Mouse (Mus musculus) embryonic facial prominence, embryonic 11.5 days (tissue): ENCODE results near the gene Clcn6. TPM values are rescaled to one million over a fixed set of nuclear protein-coding genes. Genes with fewer than 3 reads are reported as not detected.

Source experiments
- ATAC-seq: fragments of 200-750 bp; cut with Nextera tagmentation; replicated peaks from 2 replicates; pipeline ENCODE4 v1.8.0; 2017; ENCODE audit warnings: low read depth; ENCODE audit not compliant: insufficient number of reproducible peaks, low FRiP score, low TSS enrichment
- DNase-seq: peaks from one replicate; pipeline ENCODE4 v3.0.0-alpha.2; 2015; ENCODE audit warnings: low spot score
- H3K27ac ChIP-seq: fragments of 300-500 bp; sonication (generic); replicated peaks from 2 replicates; pipeline ENCODE4 v1.5.1; 2014; ENCODE audit warnings: mild to moderate bottlenecking, low read depth, low read length, control low read depth
- H3K27me3 ChIP-seq: fragments of 300-500 bp; sonication (generic); 2 replicates; pipeline ENCODE4 v1.6.1; 2014; ENCODE audit warnings: mild to moderate bottlenecking, low read length, moderate library complexity, mixed read lengths; ENCODE audit not compliant: control insufficient read depth, insufficient read depth
- H3K36me3 ChIP-seq: fragments of 300-500 bp; sonication (generic); replicated peaks from 2 replicates; pipeline ENCODE4 v1.6.1; 2014; ENCODE audit warnings: low read depth, mild to moderate bottlenecking, low read length, moderate library complexity, mixed read lengths; ENCODE audit not compliant: control insufficient read depth, insufficient read depth
- H3K4me1 ChIP-seq: fragments of 300-500 bp; sonication (generic); 2 replicates; pipeline ENCODE4 v1.6.1; 2014; ENCODE audit warnings: low read length, mixed read lengths; ENCODE audit not compliant: control insufficient read depth, insufficient read depth
- H3K4me2 ChIP-seq: fragments of 300-500 bp; sonication (generic); 2 replicates; pipeline ENCODE4 v1.6.1; 2014; ENCODE audit warnings: low read depth, mild to moderate bottlenecking, control low read depth, low read length, moderate library complexity
- H3K4me3 ChIP-seq: fragments of 300-500 bp; sonication (generic); 2 replicates; pipeline ENCODE4 v1.5.1; 2014; ENCODE audit warnings: low read depth, low read length, control low read depth
- H3K9ac ChIP-seq: fragments of 300-500 bp; sonication (generic); replicated peaks from 2 replicates; pipeline ENCODE4 v1.6.1; 2014; ENCODE audit warnings: mild to moderate bottlenecking, control low read depth, low read length
- H3K9me3 ChIP-seq: fragments of 300-500 bp; sonication (generic); replicated peaks from 2 replicates; pipeline ENCODE4 v1.6.1; 2016; ENCODE audit warnings: mild to moderate bottlenecking, low read length, inconsistent platforms, mixed read lengths; ENCODE audit not compliant: control insufficient read depth
- WGBS: fragments of 180-500 bp; shearing (Covaris S2); extraction: QIAGEN DNeasy Blood & Tissue Kit; methylation state at CpG from one replicate; pipeline ENCODE4 v1.1.7; 2014; 5-methylcytosine and 5-hydroxymethylcytosine counted together
- polyA plus RNA-seq: library from polyadenylated mRNA; unstranded; fragments of >200 nt; fragmentation: Nextera tagmentation; extraction: Ambion mirVana; gene quantifications from 2 replicates; pipeline ENCODE4 v1.2.1, GENCODE M21; 2014

The Clcn6 gene
- polyA plus RNA-seq, 1 experiment from 2014 or later, result 8.9 TPM

- WGBS, result 80% methylated on average over 7 of the region's 7 CpGs
- Histone ChIP-seq H3K4me2 (no peak overlapping the region), H3K4me1 (no peaks in the 10 kb centered on the region), H3K36me3 (no peaks in the 10 kb centered on the region), H3K9me3 (no peaks in the 10 kb centered on the region), H3K9ac (no peak overlapping the region), H3K27me3 (no peaks in the 10 kb centered on the region), H3K4me3 (no peak overlapping the region), H3K27ac (no peak overlapping the region)
- no peak for ATAC-seq
- DNase-seq, result no peak
These were observed 59.2 kb downstream of the Clcn6 start for GRCm38 (mm10) chr4:147979441-147979860.

- Histone ChIP-seq H3K27me3 (no peaks in the 10 kb centered on the region), H3K36me3 (no peaks in the 10 kb centered on the region), H3K4me2 (no peak overlapping the region), H3K9me3 (no peaks in the 10 kb centered on the region), H3K4me1 (no peaks in the 10 kb centered on the region), H3K27ac (no peak overlapping the region), H3K4me3 (no peak overlapping the region), H3K9ac (no peak overlapping the region)
- ATAC-seq (no peak), DNase-seq (no peak)
- 94% methylated on average over 6 of the region's 6 CpGs for WGBS
These were observed 60.2 kb downstream of the Clcn6 start for GRCm38 (mm10) chr4:147978391-147978790.

GRCm38 (mm10) chr4:147977726-147978125 lies 60.9 kb downstream of the Clcn6 start:
- H3K4me1 ChIP-seq, result no peaks in the 10 kb centered on the region
- 83% methylated on average over 4 of the region's 4 CpGs for WGBS
- H3K4me3 ChIP-seq, result no peak overlapping the region
- H3K9me3 ChIP-seq, result no peaks in the 10 kb centered on the region
- DNase-seq, result no peak
- H3K27me3 ChIP-seq, result no peaks in the 10 kb centered on the region
- H3K9ac ChIP-seq, result no peak overlapping the region
- ATAC-seq, result no peak
- no peaks in the 10 kb centered on the region for H3K36me3 ChIP-seq
- H3K4me2 ChIP-seq, result no peak overlapping the region
- no peak overlapping the region for H3K27ac ChIP-seq

GRCm38 (mm10) chr4:147976237-147976636 lies 62.4 kb downstream of the Clcn6 start:
- Histone ChIP-seq H3K36me3 (no peaks in the 10 kb centered on the region), H3K9me3 (no peaks in the 10 kb centered on the region), H3K4me3 (no peak overlapping the region), H3K27me3 (no peaks in the 10 kb centered on the region), H3K27ac (no peak overlapping the region), H3K4me1 (no peaks in the 10 kb centered on the region), H3K9ac (no peak overlapping the region), H3K4me2 (no peak overlapping the region)
- WGBS, result 79% methylated on average over 3 of the region's 3 CpGs
- ATAC-seq (no peak), DNase-seq (no peak)

GRCm38 (mm10) chr4:147969337-147969736 lies 69.3 kb downstream of the Clcn6 start:
- no peak for DNase-seq
- no peak for ATAC-seq

GRCm38 (mm10) chr4:147968816-147969215 lies 69.8 kb downstream of the Clcn6 start:
- Histone ChIP-seq H3K4me1 (no peaks in the 10 kb centered on the region), H3K27ac (no peak overlapping the region), H3K4me2 (no peak overlapping the region), H3K36me3 (no peaks in the 10 kb centered on the region), H3K9ac (no peak overlapping the region), H3K27me3 (no peaks in the 10 kb centered on the region), H3K9me3 (no peaks in the 10 kb centered on the region), H3K4me3 (no peak overlapping the region)
- WGBS, result 74% methylated on average over 2 of the region's 2 CpGs
- ATAC-seq, result no peak
- DNase-seq, result no peak

More at GRCm38 (mm10) chr4:147969337-147969736, 69.3 kb downstream of the Clcn6 start:
- Histone ChIP-seq H3K27me3 (no peaks in the 10 kb centered on the region), H3K9ac (no peak overlapping the region), H3K4me2 (no peak overlapping the region), H3K36me3 (no peaks in the 10 kb centered on the region), H3K9me3 (no peaks in the 10 kb centered on the region), H3K4me1 (no peaks in the 10 kb centered on the region), H3K4me3 (no peak overlapping the region), H3K27ac (no peak overlapping the region)
- 51% methylated on average over 9 of the region's 9 CpGs for WGBS

GRCm38 (mm10) chr4:147965712-147966111 lies 72.9 kb downstream of the Clcn6 start:
- ATAC-seq (no peak), DNase-seq (no peak)
- no peaks in the 10 kb centered on the region for H3K9me3 ChIP-seq
- H3K4me2 ChIP-seq, result no peak overlapping the region
- no peaks in the 10 kb centered on the region for H3K36me3 ChIP-seq
- no peaks in the 10 kb centered on the region for H3K27me3 ChIP-seq
- H3K4me3 ChIP-seq, result no peak overlapping the region
- H3K9ac ChIP-seq, result no peak overlapping the region
- H3K27ac ChIP-seq, result no peak overlapping the region
- 83% methylated on average over 7 of the region's 7 CpGs for WGBS
- no peaks in the 10 kb centered on the region for H3K4me1 ChIP-seq

GRCm38 (mm10) chr4:147963623-147964022 lies 75.0 kb downstream of the Clcn6 start:
- Histone ChIP-seq H3K9ac (no peak overlapping the region), H3K4me1 (no peaks in the 10 kb centered on the region), H3K9me3 (no peaks in the 10 kb centered on the region), H3K4me3 (no peak overlapping the region), H3K4me2 (no peak overlapping the region), H3K27me3 (no peaks in the 10 kb centered on the region), H3K36me3 (no peaks in the 10 kb centered on the region), H3K27ac (no peak overlapping the region)
- ATAC-seq, result no peak
- WGBS, result 86% methylated on average over 15 of the region's 15 CpGs
- no peak for DNase-seq
